Mouse (Mus musculus) liver (tissue): ENCODE measurements around the gene Gpr180.
"Not testable (repeated sequence)": the region's sequence is repeated elsewhere in the genome, so short reads cannot be mapped to it uniquely, and the experiment has no call there.

Experiments used
- DNase-seq: peaks from one replicate; pipeline ENCODE4 v3.0.0-alpha.2; 2020; ENCODE audit warnings: mixed read lengths

Gpr180 gene

DNA sequence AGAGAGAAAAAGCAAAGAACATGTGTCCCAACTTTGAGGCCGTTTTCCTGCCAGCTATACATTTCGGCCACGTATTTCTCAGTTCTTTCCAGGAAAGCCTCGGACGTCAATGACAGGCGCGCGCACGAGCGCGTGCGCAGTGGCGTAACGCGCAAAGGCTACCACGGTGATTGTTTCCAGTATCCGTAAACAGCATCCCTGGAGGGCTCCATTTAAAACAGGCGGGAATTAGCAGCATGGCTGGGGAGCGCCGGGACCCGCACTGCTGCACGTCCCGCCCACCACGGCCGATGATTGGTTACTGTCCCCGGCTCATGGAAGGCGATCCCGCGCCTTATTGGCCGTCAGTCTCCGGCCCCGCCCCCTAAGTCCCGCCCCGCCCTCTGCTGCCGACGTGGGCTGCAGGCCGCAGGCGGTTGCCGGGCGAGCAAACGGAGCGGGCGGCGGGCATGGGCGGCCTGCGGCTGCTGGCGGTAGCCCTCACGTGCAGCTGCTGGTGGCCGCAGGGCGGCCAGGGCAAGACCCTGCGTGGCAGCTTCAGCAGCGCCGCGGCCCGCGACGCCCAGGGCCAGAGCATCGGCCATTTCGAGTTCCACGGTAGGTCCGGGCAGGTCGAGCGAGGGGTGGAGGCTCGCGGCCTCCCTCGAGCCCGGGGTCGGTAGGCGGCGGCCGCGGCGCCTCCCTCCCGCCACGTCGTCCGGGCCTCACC lies at the start of gene Gpr180:
Gene Gpr180, plus strand, starts transcription at position 415 of the 709 bp plus-strand sequence.
- DNase-seq, result peak; percentile 98

DNA sequence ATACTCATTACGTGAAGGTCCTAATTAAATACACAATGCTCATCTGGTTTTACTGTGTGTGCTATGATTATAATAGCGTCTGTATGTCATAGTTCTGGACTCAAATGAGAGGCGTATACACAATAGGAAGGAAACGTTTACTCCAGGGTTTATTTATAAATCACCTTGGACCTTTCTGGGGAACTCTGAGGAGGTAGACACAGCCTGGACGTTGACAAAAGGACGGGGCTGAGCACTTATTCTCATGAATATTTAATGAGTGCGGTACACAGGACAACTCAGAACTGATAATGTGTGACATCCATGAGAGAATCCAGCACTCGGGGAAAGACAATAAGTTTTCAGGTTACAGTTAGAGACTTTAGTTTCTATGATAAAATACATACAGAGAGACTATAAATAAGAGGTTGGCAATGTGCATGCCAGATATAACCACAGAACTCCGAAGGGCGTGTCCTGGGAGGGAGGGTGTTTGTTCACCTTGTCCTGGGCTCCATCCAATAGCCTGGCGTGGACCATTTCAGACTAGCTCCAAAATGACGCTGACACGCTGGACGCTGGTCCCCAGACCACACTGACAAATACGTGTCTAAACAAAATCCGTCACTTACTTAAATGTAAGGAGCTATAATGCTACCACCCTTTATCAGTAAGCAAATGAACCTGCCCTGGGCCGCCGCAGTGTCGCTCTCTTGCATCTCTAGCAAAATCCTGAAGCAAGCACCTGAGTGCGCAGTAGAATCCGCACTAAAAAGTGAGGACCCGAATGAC lies 48.3 kb upstream of the Gpr180 start:
- peak; percentile 58 for DNase-seq

DNA sequence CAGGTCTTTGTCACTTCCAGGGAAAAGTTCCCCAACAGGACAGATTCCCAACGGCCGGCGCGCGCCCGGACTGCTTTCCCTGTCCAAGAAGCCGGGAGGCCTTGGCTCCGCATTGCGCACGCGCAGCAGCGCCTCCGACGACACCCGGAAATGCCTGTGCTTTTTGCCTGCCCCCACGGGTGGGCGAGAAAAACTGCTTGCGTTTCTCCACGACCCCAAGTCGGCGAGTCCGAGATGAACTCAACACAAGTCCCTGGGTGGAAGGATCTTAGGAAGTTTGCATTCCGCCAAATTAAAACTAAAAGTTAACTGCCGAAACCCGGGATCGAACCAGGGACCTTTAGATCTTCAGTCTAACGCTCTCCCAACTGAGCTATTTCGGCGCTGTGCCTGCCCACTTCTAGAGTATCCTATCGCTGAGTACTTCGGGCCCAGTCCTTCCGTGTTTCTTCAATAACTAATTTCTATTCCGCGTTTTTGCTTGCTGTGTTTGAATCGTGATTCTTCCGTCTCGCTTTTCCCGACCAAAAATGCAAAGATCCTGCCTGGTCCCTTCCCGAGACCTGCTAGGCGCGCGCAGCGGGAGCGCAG lies 47.6 kb upstream of the Gpr180 start:
- peak; percentile 89 for DNase-seq

DNA sequence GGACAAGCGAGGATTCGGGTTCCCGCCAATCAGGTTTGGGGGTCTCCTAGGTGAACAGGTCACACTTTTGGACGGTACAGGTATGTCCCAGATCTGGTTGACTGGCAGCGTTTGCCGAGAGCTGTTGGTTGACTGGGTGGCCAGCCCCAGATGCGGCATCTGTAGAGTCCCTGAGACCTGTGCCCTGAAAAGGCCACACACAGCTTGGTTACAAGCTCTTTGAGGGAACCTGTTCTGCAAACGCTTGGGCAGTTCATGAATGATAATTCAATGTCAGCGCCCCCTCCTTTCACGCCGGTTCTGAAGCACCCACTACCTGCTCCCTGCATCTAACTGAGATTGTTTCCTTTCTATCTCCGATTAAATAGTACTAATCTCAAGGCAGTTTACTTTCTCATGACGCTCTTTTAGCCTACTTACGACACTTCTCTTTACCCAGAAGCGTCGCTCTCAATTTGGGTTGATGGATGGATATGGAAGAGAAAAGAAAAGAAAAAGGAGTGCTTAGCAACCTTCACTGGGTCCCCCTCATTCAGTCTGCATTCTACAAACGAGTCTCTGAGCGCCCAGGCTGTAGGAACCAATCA lies 47.1 kb upstream of the Gpr180 start:
- DNase-seq, result no peak

DNA sequence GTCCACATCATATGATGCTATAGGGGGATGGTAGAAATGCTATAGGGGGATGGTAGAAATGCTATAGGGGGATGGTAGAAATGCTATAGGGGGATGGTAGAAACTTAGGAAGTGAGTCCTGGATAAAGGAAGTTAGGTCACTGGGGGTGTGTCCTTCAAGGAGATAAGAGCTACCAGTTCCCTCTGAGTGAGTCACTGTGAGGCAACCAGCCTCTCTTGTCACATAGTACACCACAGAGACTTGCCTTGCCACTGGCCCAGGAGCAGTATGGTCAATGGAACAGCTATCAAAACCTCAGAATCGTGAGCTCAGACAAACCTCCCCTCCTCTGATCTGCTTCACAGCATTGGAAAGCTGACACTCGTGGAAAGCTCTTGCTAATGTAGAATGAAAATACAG lies 38.7 kb upstream of the Gpr180 start:
- DNase-seq, result no peak

DNA sequence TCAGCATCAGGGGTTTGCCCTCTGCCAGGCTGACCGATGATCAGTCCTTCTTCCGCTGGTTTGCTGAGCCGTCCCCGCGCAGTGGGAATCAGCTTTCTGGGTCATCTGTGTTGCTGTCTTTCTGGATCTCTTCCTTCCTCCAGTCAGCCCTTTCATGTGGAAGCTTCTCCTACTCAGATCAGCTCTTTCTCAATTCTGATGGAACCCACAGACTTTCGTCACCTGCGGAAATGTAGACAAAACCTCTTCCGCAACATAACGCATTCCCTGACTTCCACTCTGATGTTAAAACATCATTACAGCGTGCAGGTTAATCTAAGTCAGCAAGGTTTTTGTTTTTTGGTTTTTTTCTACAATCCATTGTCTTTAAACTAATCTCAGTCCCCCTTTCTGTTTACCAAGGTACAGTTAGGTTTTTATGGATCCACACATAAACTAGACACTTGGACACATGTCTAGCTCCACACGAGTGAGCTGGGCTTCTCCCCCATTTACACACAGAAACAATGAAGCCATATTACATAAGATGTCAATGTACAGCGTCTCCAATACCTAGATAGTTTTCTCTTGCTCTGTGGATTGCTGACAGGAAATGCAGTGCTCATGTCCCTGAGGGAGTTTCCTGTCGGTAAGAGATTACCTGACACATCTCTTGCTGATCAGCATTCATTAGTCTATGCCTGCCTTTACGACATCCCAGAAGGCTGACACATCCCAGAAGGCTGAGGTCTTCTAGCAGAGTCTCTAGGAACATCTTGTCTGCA lies 35.5 kb upstream of the Gpr180 start:
- DNase-seq, result no peak

DNA sequence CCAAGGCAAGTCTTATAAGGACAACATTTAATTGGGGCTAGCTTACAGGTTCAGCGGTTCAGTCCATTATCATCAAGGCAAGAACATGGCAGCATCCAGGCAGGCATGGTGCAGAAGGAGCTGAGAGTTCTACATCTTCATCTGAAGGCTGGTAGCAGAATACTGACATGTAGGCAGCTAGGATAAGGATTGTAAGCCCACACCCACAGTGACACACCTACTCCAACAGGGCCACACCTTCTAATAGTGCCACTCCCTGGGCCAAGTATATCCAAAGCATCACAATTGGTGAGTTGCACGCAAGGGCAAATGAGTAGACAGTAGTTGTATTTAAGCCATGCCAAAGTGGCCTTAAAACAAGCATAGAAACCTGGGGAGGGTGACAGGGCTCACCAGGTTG lies 29.5 kb upstream of the Gpr180 start:
- not testable (repeated sequence) for DNase-seq

DNA sequence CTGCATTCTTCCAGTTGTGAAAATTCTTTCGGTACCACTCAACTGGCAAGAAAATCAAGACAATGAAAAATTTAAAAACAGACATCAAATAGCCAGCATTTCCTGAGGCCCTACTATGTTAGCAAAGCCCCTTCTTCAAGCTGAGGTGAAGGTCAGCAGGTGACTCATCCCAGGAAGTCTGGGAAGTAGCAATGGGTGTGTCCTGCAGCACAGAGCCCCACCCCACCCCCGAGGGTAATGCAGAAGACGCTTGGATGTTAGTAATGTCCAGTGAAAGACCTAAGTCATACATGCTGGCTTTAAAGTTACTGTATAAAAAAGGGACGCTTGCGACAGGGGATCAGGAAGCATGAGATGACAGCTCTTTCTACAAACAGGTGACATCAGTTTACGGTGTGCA lies 23.8 kb upstream of the Gpr180 start:
- no peak for DNase-seq

DNA sequence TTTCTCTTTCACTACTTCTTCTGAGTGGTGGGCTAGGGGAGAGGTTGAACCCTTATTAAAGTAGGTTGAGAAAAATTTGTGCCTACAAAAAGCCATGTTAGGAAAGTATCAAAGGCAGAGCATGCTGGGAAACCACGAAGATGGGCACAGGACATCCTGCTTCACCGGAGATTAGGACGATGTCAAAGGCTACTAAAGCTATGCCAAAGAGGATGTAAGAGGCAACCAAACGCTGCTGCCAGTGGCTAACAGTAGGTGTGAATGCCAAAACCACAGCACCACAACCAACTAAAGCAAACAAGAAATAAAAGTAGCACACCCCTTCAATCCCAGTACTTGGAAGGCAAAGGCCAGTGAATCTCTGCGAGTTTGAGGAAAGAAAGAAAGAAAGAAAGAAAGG lies 12.8 kb upstream of the Gpr180 start:
- DNase-seq, result no peak

DNA sequence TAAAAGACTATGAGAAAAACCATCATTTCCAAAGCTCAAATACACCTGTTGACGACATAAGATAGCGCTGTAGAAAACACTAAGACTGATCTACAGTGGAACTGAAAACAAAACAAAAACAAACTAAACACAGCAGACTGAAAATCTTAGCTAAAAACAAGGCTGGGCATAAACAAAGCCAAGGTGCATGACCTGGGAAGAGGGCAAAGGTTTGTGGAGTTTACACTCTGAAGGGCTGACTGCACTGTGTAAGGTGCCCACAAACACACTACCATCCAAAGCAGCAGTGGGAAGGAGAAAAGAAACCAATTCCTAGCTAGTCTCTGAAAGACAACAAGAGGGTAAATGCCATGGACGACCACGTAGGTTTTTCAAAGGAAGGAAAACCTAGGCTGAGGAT lies 12.2 kb upstream of the Gpr180 start:
- DNase-seq, result no peak

DNA sequence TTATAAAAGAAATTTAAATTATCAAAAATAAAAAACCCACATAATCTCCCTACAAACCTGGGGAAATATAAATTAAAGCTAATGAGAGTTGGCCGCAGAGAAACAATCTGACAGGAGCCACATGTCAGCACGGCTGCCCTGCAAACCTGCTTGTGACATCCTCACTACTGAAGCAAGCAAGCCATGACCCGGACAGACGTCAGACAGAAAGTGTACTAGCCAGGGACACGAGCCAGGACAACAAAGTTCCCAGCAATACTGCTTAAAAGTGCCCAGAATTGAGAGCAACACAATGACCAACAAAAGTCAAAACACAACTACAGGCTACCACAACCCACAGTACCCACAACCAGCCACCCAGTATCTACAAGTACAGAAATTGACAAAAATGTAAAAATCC lies 10.7 kb upstream of the Gpr180 start:
- DNase-seq, result no peak

DNA sequence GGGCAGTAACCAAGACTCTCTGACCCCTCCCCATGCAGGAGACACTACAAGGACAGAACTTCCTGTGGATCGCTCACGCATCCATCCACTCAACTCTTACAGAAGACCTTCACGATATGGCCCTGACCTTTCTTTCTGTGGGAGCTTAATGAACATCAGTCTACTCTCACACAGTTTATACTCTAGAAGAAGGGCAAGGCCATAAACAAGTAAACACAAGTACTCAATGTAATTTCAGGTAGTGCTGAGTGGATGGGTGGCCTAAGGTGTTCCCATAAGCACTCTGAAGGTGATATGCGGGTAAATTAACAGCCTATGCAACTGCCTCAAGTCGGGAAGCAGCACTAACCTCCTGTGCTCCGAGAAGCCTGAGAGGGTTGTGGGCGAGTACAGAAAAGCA lies 5.5 kb upstream of the Gpr180 start:
- DNase-seq, result no peak

DNA sequence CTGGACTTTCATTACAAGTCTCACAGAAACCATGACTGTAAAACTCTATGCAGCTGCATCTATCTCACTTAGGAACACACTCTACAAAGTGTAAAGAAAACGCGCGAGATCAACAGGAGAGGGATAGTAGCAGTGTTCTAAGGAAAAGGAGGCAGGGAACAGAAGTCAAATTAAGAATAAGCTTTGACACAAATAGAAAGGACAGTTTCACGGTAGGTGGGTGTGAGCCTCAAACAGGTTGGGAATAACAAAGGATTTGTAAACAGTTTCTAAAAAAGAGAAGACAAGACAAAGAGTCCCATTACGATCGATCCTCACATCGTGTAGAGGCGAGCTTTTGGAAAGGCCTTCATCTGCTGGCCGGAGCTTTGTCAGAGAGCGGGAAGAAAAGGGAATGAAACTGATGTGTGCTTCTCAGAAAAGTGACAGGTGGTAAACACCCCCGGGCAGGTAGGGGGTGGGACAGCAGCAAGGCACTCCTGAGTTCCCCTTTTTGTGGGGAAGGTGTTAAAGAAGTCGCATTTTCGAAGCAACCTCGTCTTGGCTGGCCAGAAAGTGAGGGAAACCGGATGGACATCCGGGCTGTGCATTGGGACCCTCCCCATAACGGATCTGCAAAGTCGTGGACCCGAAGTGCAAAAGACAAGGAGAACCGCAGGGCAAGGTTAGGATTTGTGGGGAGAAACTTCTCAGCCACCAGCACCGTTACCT lies 4.9 kb upstream of the Gpr180 start:
- peak; percentile 10 for DNase-seq

DNA sequence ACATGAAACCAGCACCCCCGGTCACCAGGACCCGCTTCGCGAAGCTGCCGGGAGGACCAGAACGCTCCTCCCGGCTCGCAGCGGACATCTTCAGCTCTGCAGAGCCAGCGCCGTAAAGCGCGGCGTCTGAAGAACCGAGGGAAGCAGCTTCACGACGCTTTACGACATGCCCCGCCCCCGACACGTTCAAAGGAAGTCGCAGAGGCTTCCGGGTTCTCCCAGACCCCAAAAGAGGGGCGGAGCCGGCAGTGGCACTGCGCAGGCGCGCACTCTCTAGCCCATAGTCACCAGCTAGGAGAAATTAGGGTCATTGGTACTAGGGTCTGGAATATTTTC lies 4.3 kb upstream of the Gpr180 start, which contains the start of gene Tgds:
Gene Tgds, minus strand, starts transcription at position 114 of the 336 bp plus-strand sequence.
- peak; percentile 98 for DNase-seq

DNA sequence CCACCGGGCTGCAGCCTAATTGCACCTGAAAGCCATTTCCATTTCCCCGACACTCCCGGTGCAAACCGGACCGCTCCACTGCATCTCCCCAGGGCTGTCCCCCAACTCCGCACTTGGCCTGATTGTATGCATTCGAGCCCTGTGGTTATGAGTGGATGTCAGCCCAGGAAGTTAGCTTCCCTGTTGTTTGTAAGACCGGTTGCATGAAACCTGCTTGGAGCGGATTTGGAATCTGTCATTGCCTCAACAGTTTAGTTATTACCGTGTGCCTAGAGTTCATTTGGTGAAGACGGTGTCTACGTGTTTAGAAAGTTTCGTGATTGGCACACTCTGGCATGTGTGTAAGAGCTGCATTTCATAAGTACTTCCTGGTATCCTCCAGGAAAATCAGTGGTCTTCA lies 529 bp downstream of the Gpr180 start:
- no peak for DNase-seq

DNA sequence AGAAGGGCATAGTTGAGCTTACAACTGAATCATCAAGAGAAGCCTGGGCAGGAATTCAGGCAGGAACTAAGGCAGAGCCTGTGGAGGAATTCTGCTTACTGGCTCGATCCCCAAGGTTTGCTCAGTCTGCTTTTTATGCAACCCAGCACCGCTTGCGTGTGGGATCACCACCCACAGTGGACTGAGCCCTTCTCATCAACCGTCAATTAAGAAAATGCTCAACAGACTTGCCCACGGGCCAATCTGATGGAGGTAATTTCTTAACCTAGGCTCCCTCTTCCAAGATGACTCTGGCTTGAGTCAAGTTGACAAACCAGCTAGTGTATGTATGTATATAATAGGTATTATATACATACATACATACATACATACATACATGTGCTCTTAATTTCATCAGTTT lies 5.3 kb downstream of the Gpr180 start:
- no peak for DNase-seq

DNA sequence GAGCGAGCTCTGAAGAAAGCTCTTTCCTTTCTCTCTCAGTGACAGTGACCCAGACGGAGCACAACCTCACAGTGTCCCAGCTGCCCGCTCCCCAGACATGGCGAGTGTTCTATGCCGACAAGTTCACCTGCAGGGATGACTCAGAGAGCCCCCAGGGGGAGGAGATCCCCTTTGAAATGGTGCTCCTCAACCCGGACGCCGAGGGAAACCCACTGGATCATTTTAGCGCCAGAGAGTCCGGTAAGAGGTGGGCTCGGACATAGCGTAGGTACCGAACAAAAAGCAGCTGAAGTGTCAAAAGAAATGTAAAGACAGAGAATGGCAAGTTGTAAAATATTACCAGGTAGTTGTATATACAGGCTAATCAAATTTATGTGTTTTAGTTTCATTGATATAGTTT lies 11.1 kb downstream of the Gpr180 start:
- DNase-seq, result no peak

DNA sequence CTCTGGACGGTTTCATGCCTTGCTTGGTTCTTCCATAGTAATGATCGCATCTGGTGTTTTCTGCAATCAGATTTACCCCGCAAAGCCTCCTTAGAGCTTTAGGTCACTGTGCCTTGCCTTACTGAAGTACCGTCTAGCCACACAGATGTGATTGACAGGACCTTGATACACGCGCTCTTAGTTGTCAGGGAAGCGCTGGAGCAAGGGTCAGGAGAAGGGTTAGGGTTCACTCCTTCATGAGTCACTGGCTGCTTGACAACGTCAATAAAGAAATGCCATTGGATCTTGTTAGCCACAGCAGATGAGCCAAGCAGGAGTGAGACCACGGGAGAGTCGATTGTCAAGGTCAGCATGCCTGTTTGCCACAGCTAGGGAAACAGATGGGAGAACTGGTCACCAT lies 11.6 kb downstream of the Gpr180 start:
- no peak for DNase-seq

DNA sequence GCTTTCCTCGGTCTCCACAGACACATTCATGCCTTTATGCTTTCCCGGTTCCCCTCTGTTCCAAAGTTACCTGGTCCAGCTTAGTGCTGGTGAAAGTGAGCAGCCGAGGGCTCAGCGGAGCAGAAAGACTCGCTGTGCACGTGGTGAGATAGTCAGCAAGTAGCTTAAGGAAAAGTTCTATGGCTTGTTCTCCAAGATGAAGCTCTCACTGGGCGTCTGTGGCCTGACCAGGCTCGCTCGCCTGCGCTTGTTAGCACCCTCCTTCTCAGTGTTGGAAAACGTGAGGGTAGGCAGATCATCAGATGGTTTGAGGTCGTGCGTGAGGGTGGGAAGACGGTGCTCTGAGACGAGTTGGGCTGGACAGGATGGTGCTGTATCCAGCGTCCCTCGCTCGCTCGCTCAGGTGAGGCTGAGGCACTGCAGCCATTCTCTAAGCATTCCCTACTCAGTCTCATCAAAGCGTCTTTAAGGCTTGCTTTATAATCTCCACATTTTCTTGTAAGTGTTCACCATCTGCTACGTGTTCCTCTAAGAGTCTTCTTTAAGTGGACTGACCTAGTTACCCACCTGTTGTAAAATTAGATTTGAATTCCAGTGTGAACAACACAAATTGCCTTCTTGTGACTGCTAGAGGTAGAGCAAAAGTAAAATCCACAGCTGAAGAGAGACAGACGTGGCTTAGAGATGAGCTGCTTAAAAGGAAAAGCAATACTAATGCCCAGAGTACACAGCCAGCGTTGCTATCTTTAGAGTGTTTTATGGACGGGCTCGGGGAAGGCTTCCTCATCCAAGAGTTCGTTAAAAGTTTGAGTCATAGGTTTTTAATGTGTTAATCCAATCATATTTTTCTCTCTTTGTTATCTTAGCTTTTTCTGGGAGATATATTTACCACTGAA lies 13.9 kb downstream of the Gpr180 start:
- no peak for DNase-seq

DNA sequence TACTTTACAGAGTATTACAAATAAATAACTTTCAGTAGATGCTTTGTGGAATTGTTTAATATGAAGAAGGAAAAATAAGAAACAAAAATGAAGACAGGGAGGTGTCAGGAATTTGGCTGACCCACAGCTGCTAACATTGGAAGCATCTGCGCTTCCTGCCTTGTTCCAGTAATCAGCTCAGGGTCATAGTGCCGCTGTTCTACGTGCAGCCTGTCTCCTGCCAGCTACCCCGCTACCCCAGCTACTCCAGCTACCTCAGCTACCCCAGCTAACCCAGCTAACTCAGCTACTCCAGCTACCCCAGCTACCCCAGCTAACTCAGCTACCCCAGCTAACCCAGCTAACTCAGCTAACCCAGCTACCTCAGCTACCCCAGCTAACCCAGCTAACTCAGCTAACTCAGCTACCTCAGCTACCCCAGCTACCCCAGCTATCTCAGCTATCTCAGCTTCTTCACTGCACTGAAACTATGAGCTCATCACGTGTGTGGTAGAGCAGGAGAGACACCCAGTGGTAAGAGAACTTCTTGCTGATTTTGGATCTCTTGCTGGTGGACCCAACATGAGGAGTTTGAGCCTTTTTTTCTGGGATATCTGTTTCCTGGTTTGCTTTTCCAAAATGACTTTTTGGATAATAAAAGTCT lies 14.8 kb downstream of the Gpr180 start:
- DNase-seq, result no peak

DNA sequence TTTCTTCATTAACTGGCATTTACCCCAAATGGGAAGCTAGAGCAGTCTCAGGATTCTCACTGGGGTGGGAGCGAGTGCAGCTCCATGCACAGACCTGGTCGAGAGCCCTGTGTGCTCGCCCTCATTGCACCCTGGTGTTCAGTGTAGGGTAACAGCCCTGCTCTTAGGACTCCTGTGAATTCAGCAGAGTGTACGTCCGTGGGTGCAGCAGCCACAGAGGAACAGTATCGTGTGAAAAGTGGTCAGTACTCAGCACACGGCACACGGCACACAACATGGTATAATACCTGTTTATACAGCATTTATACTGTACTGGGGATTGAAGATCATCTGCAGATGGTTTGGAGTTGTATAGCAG lies 15.3 kb downstream of the Gpr180 start:
- no peak for DNase-seq
